Mouse (Mus musculus) limb, embryonic 10.5 days (tissue): Measurements from ENCODE around the gene Pcsk1. TPM values are rescaled to one million over a fixed set of nuclear protein-coding genes. Genes with fewer than 3 reads are reported as not detected.

Experiments used
- DNase-seq: peaks from one replicate; pipeline ENCODE4 v3.0.0-alpha.2; 2017; ENCODE audit warnings: low spot score
- H3K27ac ChIP-seq: fragments of 300-500 bp; sonication (generic); 2 replicates; pipeline ENCODE4 v1.5.1; 2016; ENCODE audit warnings: mild to moderate bottlenecking
- H3K27me3 ChIP-seq: fragments of 300-500 bp; sonication (generic); 2 replicates; pipeline ENCODE4 v1.6.1; 2016; ENCODE audit warnings: low read depth, mild to moderate bottlenecking; ENCODE audit not compliant: poor library complexity, severe bottlenecking
- H3K36me3 ChIP-seq: fragments of 300-500 bp; sonication (generic); 2 replicates; pipeline ENCODE4 v1.6.1; 2016; ENCODE audit warnings: mild to moderate bottlenecking, moderate library complexity
- H3K4me1 ChIP-seq: fragments of 300-500 bp; sonication (generic); 2 replicates; pipeline ENCODE4 v1.6.1; 2016
- H3K4me3 ChIP-seq: fragments of 300-500 bp; sonication (generic); 2 replicates; pipeline ENCODE4 v1.5.1; 2016; ENCODE audit warnings: mild to moderate bottlenecking, moderate library complexity
- H3K9me3 ChIP-seq: fragments of 300-500 bp; sonication (generic); replicated peaks from 2 replicates; pipeline ENCODE4 v1.6.1; 2016; ENCODE audit warnings: mild to moderate bottlenecking
- WGBS: fragments of 180-500 bp; shearing (Covaris S2); methylation state at CpG from one replicate; pipeline ENCODE4 v1.1.7; 2016; 5-methylcytosine and 5-hydroxymethylcytosine counted together
- polyA plus RNA-seq: library from polyadenylated mRNA; unstranded; fragments of >200 nt; fragmentation: Nextera tagmentation; extraction: Ambion mirVana; gene quantifications from 2 replicates; pipeline ENCODE4 v1.2.1, GENCODE M21; 2016

Gene Pcsk1
- polyA plus RNA-seq: 0.10 and 0.23 TPM in 2 replicates

DNA sequence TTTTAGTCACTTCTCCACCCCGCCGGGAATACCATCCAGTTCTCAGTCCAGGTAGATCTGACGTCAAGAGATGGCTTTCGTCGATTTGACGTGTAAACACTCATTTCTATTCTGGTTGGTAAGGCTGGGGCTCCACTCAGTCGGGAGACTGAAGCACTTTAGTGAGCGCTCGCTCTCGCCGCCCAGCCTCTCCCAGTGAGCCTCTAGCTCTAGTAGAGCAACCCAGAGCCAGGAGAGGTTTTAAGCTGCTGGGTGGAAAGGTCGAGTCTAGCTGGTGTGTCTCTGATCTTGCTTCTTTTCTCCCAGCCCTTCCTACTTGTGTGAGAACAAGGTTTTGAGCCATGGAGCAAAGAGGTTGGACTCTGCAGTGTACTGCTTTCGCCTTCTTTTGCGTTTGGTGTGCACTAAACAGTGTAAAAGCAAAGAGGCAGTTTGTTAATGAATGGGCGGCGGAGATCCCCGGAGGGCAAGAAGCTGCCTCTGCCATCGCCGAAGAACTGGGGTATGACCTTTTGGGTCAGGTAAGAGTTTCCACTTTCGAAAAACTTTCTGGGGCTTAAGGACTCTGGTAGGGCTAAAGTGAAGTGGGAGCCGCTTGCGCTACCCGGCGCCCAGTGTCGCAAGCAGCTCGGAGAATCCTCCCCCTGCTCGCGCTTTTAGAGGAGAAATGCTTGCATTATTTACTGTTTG is at the start of gene Pcsk1:
Pcsk1 (plus strand) TSS at position 106 of the 690 bp plus-strand sequence.
- H3K4me3 ChIP-seq: peak within 1 kb of the TSS; percentile 46
- peaks cover 13% of the 10 kb centered on the region for H3K4me1 ChIP-seq
- H3K27me3 ChIP-seq: peaks cover 28% of the 10 kb centered on the region
- no peak within 1 kb of the TSS for H3K27ac ChIP-seq
- H3K9me3 ChIP-seq: no peaks in the 10 kb centered on the region
- peak; percentile 32 for DNase-seq
- no peaks in the 10 kb centered on the region for H3K36me3 ChIP-seq
- 2% methylated on average over 28 of the region's 28 CpGs for WGBS

DNA sequence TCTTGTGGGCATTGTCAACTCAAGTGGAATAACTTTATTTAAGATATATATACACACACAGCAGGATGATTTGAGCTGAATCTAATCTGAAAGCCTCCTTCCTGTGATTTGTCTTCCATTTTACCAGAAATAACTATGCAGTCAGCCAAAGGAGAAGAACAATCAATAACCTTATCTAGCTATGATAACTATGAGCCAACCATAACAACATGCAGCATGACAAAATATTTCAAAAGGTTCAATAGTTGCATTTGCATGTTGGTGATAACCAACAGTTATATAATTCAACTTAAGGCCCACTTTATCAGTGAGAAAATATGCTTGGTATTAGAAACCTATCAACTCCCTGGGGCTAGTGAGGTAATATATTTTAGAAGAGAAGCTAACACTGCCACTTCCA is 30.8 kb upstream of the Pcsk1 start:
- H3K27me3 ChIP-seq: no peaks in the 10 kb centered on the region
- no peak overlapping the region for H3K4me3 ChIP-seq
- DNase-seq: no peak
- no peaks in the 10 kb centered on the region for H3K4me1 ChIP-seq
- H3K9me3 ChIP-seq: no peaks in the 10 kb centered on the region
- no peaks in the 10 kb centered on the region for H3K36me3 ChIP-seq
- H3K27ac ChIP-seq: no peak overlapping the region

DNA sequence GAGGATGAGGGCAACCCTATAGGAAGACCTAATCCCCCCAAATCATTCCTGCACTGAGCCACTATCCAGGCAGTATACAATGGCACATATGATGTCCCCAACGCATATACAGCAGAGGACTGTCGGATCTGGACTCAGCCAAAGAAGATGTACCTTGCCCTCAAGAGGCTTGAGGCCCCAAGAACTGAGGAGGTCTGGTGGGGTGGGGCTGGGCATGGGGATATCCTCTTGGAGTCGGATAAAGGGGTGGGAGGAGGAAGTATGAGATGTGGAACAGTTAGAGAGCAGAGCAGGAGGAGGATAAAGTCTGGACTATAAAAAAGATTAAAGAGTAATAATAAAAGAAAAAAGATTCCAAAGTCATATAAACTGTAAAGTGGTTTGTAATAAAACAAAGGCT is 25.7 kb upstream of the Pcsk1 start:
- Histone ChIP-seq H3K36me3 (no peaks in the 10 kb centered on the region), H3K4me3 (no peak overlapping the region), H3K27me3 (no peaks in the 10 kb centered on the region), H3K27ac (no peak overlapping the region), H3K9me3 (no peaks in the 10 kb centered on the region), H3K4me1 (no peaks in the 10 kb centered on the region)
- 82% methylated on average over 3 of the region's 3 CpGs for WGBS
- no peak for DNase-seq

DNA sequence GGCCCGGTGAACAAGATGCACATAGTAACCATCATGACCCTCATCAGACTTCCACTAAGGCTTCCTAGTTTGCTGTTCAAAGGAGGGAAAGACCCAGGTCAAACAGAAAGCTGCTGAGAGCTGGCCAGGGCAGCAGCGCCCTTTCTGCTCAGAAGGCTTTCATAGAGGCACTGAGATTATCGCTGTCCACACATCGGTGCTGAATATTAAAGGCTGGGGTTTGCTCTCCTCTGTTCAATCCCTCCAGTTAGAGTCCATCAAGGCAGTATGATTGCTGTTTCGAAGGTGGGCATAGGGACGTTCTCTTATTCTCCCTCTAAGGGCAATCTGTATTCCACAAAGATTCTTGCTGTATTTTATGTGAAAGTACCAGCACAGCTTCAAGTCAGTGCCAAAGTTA is 1.0 kb upstream of the Pcsk1 start:
- Histone ChIP-seq H3K27ac (no peak overlapping the region), H3K9me3 (no peaks in the 10 kb centered on the region), H3K36me3 (no peaks in the 10 kb centered on the region), H3K27me3 (peaks cover 28% of the 10 kb centered on the region), H3K4me3 (no peak overlapping the region), H3K4me1 (peaks cover 13% of the 10 kb centered on the region)
- 23% methylated on average over 6 of the region's 6 CpGs for WGBS
- DNase-seq: peak; percentile 57

DNA sequence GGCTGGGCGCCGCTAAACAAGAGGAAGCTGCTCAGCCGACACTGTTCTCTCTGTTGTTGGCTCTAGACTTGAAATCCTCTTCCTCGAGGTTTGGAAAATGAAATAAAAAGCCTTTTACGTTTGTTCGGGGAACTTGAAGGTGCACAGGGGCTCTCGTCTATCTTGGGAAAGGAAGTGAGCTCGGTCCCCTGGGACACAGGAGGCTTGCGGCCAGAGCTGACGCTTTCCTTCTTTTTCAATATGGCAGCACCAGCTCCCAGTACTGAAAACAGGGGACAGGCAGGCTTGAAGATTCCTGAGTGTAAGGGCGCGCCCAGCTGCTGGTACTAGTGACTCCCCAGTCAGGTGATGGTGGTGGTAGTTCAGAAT is 769 bp downstream of the Pcsk1 start:
- H3K27me3 ChIP-seq: peaks cover 28% of the 10 kb centered on the region
- no peaks in the 10 kb centered on the region for H3K36me3 ChIP-seq
- no peaks in the 10 kb centered on the region for H3K9me3 ChIP-seq
- H3K4me1 ChIP-seq: peaks cover 13% of the 10 kb centered on the region
- no peak overlapping the region for H3K27ac ChIP-seq
- H3K4me3 ChIP-seq: peak overlapping the region; percentile 46
- WGBS: 2% methylated on average over 12 of the region's 12 CpGs
- peak; percentile 36 for DNase-seq

DNA sequence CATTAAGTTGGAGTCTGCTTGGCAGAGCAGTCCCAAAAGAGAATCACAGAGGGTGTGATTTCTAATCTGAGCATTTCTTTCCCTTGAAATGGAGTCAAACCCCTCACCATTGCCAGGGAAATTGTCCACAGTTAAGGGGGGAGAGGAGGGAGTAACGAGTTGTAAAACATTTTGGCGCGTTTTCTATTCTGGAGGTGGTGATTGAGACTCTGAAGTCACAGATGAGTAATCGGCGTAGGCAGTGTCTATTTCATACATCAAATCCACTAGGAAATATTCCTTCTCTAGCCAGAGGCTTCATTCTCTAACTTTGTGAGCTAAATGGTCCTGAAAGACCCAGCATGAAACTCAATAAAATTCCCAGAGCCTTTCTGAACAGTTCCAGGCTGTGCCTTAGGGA is 1.4 kb downstream of the Pcsk1 start:
- no peaks in the 10 kb centered on the region for H3K9me3 ChIP-seq
- no peak for DNase-seq
- H3K4me1 ChIP-seq: peaks cover 13% of the 10 kb centered on the region
- H3K36me3 ChIP-seq: no peaks in the 10 kb centered on the region
- no peak overlapping the region for H3K4me3 ChIP-seq
- peaks cover 28% of the 10 kb centered on the region for H3K27me3 ChIP-seq
- 77% methylated on average over 5 of the region's 5 CpGs for WGBS
- no peak overlapping the region for H3K27ac ChIP-seq

DNA sequence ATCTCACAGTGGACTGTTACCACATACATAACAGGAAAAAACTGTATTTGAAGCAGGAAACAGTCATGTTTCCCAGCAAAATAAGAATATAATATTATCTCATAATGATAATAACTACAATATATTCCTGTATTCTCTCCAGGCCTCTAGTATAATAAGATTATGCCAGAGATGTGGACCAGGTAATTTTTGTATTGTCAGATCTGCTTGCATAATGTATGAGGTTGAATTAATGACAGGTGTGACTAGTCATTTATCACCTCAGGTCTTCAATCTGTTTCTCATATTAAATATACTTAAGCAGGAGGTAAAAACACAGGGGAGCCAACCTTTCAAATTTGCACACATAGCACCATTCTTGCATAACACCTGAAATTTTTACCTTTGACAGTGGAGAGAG is 5.9 kb downstream of the Pcsk1 start:
- DNase-seq: no peak
- Histone ChIP-seq H3K9me3 (no peaks in the 10 kb centered on the region), H3K4me1 (peaks cover 2% of the 10 kb centered on the region), H3K27me3 (peaks cover 10% of the 10 kb centered on the region), H3K36me3 (no peaks in the 10 kb centered on the region), H3K4me3 (no peak overlapping the region), H3K27ac (no peak overlapping the region)

DNA sequence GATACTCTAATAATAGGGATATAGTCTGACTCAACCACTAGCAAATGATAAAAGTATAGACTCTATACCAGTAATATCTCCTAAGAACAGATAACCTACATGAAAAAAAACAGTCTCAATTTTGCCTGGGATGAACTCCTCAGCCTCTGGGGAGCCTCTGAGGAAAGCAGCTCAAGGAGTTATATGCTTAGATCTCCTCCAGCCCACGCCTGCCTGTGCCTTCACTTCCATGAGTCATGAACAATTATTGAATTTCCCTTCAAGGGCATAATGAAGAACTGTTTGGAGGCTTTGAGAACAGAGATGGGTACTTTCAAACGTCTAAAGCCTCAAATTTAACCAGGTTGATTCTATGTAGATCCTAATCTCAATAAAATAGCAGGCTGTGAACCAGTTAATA is 23.5 kb downstream of the Pcsk1 start:
- Histone ChIP-seq H3K4me3 (no peak overlapping the region), H3K27ac (no peak overlapping the region), H3K36me3 (no peaks in the 10 kb centered on the region), H3K4me1 (no peaks in the 10 kb centered on the region), H3K27me3 (no peaks in the 10 kb centered on the region), H3K9me3 (no peaks in the 10 kb centered on the region)
- 66% methylated on average over 2 of the region's 2 CpGs for WGBS
- DNase-seq: no peak

DNA sequence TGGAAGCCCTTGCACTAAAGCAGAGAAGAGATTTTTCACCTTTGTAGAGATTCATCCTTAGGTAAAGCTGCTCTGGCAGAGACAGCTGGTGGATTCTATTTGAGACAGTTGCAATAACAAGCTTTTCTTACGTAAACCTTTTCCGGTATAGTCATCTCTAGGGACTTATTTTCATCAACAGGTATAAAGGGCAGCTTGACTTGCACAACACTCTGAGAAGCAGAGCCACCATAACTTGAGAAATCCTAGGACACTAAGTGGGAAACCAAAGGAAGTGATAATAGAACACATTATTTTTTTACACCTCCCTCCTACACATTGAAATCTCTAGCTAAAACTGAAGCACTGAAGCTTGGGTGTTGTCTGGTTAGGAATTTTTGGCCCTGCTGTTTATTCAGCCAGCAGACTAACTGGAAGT is 24.4 kb downstream of the Pcsk1 start:
- Histone ChIP-seq H3K9me3 (no peaks in the 10 kb centered on the region), H3K4me3 (no peak overlapping the region), H3K27ac (no peak overlapping the region), H3K4me1 (no peaks in the 10 kb centered on the region), H3K36me3 (no peaks in the 10 kb centered on the region), H3K27me3 (no peaks in the 10 kb centered on the region)
- no peak for DNase-seq
- 91% methylated on average over 2 of the region's 2 CpGs for WGBS

DNA sequence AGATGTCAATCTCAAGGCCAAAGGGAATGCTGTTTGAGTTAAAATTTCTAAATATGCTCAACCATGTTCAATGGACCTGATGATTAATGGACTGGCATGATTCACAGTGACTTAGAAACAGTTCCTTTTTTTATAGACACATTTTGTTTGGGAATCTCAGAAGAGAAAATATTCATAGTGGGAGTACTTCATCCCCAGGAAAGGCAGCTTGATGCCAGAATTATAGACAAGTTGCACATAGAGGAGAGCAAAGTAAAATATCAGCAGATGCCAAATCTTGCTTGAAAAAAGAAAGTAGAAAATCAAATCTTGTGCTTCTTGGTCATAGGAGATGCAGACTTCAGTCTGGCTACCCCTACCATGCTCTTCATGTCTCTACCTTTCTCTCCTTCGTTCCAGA is 25.2 kb downstream of the Pcsk1 start:
- H3K9me3 ChIP-seq: no peaks in the 10 kb centered on the region
- H3K27me3 ChIP-seq: no peaks in the 10 kb centered on the region
- H3K4me1 ChIP-seq: no peaks in the 10 kb centered on the region
- no peaks in the 10 kb centered on the region for H3K36me3 ChIP-seq
- no peak overlapping the region for H3K27ac ChIP-seq
- no peak for DNase-seq
- 74% methylated on average over 1 of the region's 1 CpGs for WGBS
- H3K4me3 ChIP-seq: no peak overlapping the region

DNA sequence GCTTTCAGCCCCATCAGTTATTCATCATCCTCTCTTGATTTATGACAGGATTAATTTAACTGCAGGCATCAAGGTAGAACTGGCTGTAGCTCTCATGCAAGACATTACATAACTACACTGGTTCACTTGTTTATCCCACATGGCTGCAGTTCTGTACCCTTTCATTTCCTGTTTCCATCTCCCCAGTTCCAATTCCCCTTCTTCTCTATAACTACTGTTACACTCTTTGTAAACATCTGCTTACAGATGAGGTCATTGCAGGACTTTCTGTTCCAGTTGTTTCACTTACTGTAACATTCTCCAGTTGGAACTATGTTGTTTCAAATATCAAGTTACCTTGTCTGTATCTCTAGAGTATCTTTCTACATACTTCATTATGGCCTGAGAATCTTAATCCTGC is 46.2 kb downstream of the Pcsk1 start:
- DNase-seq: no peak

DNA sequence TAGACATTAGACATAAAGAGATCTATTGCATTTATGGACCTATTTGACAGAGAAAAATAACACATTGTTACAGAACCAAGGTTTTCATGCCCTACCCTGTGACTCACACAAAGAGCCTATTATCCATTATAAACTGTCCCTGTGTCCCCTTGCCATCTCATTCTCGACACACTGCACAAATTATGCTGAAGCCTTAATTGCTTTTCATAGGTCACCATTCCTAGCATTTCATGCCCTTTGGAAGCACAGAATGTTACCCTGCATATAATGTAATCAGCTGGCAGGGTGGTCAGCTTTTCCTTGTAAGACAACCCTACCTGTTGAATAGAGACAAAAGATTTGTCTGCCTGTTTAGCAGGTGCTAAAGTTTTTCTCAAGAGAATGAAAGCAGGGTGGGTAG is 71.0 kb downstream of the Pcsk1 start:
- no peaks in the 10 kb centered on the region for H3K27me3 ChIP-seq
- WGBS: 72% methylated on average over 1 of the region's 1 CpGs
- H3K4me3 ChIP-seq: no peak overlapping the region
- no peaks in the 10 kb centered on the region for H3K9me3 ChIP-seq
- DNase-seq: no peak
- no peaks in the 10 kb centered on the region for H3K36me3 ChIP-seq
- H3K27ac ChIP-seq: no peak overlapping the region
- no peaks in the 10 kb centered on the region for H3K4me1 ChIP-seq

More for the DNA sequence above, 46.2 kb downstream of the Pcsk1 start:
- no peaks in the 10 kb centered on the region for H3K36me3 ChIP-seq
- no peaks in the 10 kb centered on the region for H3K4me1 ChIP-seq
- no peaks in the 10 kb centered on the region for H3K9me3 ChIP-seq
- no peak overlapping the region for H3K27ac ChIP-seq
- no peaks in the 10 kb centered on the region for H3K27me3 ChIP-seq
- no peak overlapping the region for H3K4me3 ChIP-seq

DNA sequence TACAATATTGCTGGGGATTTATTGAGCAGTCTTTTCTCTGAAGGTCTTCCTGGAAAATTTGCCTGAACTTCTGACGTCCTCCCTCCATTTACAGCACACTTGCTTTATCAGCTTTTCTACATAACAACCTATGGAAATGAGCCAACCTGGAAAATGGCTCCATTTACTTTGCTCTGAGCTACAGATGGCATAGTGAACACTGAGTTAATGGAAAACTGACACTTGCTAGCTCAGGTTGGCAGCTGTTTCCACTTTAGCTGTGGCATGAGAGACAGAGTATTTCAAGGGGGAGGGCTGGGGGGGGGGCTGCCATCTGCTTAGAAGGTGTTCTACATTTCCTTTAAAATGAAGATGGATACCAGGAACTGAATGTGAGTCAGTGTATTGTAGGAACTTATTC is 73.8 kb downstream of the Pcsk1 start:
- WGBS: 41% methylated on average over 1 of the region's 1 CpGs
- no peak overlapping the region for H3K27ac ChIP-seq
- no peaks in the 10 kb centered on the region for H3K9me3 ChIP-seq
- no peaks in the 10 kb centered on the region for H3K36me3 ChIP-seq
- peak; percentile 31 for DNase-seq
- H3K4me3 ChIP-seq: no peak overlapping the region
- no peaks in the 10 kb centered on the region for H3K4me1 ChIP-seq
- no peaks in the 10 kb centered on the region for H3K27me3 ChIP-seq
